9 mouse cellular contexts compared by ENCODE assay signal in the genomic region with DNA sequence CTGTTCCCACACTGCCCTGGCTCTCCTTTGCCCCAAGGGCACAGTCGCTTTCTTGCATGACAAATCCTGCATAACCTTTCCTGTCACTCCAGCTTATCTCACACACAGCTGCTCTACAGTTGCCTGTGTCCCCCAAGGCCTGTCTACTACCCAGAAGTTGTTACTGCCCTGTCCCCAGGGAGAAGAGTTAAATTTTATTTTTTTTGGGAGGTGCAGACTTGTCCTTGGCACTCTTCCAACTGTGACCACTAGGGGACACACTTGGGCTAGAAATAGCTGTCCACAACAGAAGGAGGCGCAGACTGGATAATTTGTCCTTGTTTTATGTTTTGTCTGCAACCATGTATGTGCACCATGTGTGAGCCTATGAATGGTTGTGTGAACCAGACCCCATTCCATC. TPM values are rescaled to one million over a fixed set of nuclear protein-coding genes. Genes with fewer than 3 reads are reported as not detected.
A peak's percentile ranks its signal among the peaks of the same experiment; 100 is the strongest.
DNase-seq lines count a peak whose midpoint lies in the region; ATAC-seq and TF ChIP-seq lines count a peak whose summit lies in the region.
"Had no signal": no experiment of that assay in that cellular context is flagged by ENCODE, and none has a peak within 500 bp of the region (broad histone marks: within the 10 kb centered on the region; RNA-seq: fewer than 3 reads in every experiment).

No protein-coding gene starts in this region.

- H3K4me2 ChIP-seq in lung, embryonic 16.5 days (ENCODE audit: low read depth, low read length) = no peak overlapping the region
- H3K4me2 ChIP-seq: liver, embryonic 15.5 days had no signal

- peak; percentile 78 for TF ChIP-seq CTCF in G1E (IDR thresholded peaks at IDR 0.05; ENCODE audit: low read depth, low read length)

- peaks cover 29% of the 10 kb centered on the region for H3K27me3 ChIP-seq in G1E (ENCODE audit: insufficient read depth, low read length)
- H3K27me3 ChIP-seq in lung, embryonic 16.5 days (ENCODE audit: control insufficient read depth, insufficient read depth, low read depth, low read length) = no peaks in the 10 kb centered on the region
- H3K27me3 ChIP-seq: liver, embryonic 15.5 days had no signal

- no peak for DNase-seq in G1E (ENCODE audit: low spot score)
- peak; percentile 38 to 57 for DNase-seq in cerebellum, postnatal 25 days
- peak; percentile 81 to 83 for DNase-seq in heart, adult 9 months (ENCODE audit: low spot score in 2 of 2)
- peak; percentile 36 for DNase-seq in kidney, adult 11 months
- DNase-seq in ovary, postnatal 36 days (ENCODE audit: low spot score) = peak; percentile 47
- DNase-seq in layer of hippocampus, postnatal 14 days (ENCODE audit: low spot score in 2 of 2) = no peak

- H3K9me3 ChIP-seq in G1E (replicated peaks) = no peaks in the 10 kb centered on the region
- H3K9me3 ChIP-seq in lung, embryonic 16.5 days (ENCODE audit: control insufficient read depth, low read length) = no peaks in the 10 kb centered on the region
- H3K9me3 ChIP-seq: liver, embryonic 15.5 days had no signal

- H3K4me3 ChIP-seq in G1E (ENCODE audit: low read depth, low read length) = no peak overlapping the region
- H3K4me3 ChIP-seq in lung, embryonic 16.5 days (ENCODE audit: low read length) = no peak overlapping the region
- H3K4me3 ChIP-seq: liver, embryonic 15.5 days had no signal

- ATAC-seq in CD4-positive, CD25-positive, alpha-beta regulatory T cell, adult 4 months = peak; percentile 78
- peak; percentile 28; the same call in 1 of the 2 replicates for ATAC-seq in G1E (ENCODE audit: extremely low read depth, insufficient number of reproducible peaks, low FRiP score, poor library complexity, severe bottlenecking)
- peak; percentile 39 for ATAC-seq in lung, embryonic 16.5 days (ENCODE audit: low read depth)

- peaks cover 17% of the 10 kb centered on the region for H3K36me3 ChIP-seq in G1E (replicated peaks)
- no peaks in the 10 kb centered on the region for H3K36me3 ChIP-seq in lung, embryonic 16.5 days (ENCODE audit: control insufficient read depth, insufficient read depth, low read length)
- H3K36me3 ChIP-seq: liver, embryonic 15.5 days had no signal

- peaks cover 15% of the 10 kb centered on the region for H3K4me1 ChIP-seq in G1E (ENCODE audit: insufficient read depth, low read depth, low read length)
- no peaks in the 10 kb centered on the region for H3K4me1 ChIP-seq in lung, embryonic 16.5 days (replicated peaks; ENCODE audit: control insufficient read depth, insufficient read depth, low read length)

- 28% methylated on average over 2 of the region's 2 CpGs for WGBS in lung, embryonic 16.5 days

- no peak overlapping the region for H3K27ac ChIP-seq in lung, embryonic 16.5 days (ENCODE audit: low read length)
- H3K27ac ChIP-seq: liver, embryonic 15.5 days had no signal

- H3K9ac ChIP-seq in lung, embryonic 16.5 days (ENCODE audit: low read length) = no peak overlapping the region
- H3K9ac ChIP-seq: liver, embryonic 15.5 days had no signal

RNA-seq across cellular contexts. Expression of gene Ap1m1, which starts 21.2 kb away (rescaled TPM):
- 100 to 1,000 TPM; 128 to 173 TPM for polyA plus RNA-seq in CD4-positive, CD25-positive, alpha-beta regulatory T cell, adult 4 months (2017; shearing (Covaris generic))
- 49.8 and 62.7 TPM in 2 replicates for total RNA-seq in G1E (2014; fragmentation: Nextera tagmentation)
- total RNA-seq in G1E (2017) = 35.0 and 39.4 TPM in 2 replicates
- 93.8 and 98.3 TPM in 2 replicates for polyA plus RNA-seq in G1E (2012)
- 98.3 and 101 TPM in 2 replicates for polyA plus RNA-seq in lung, embryonic 16.5 days (2015; fragmentation: Nextera tagmentation; extraction: Ambion mirVana)
- total RNA-seq in layer of hippocampus, postnatal 14 days (2021) = 100 to 1,000 TPM in 1 of 2 experiments, 10 to 100 TPM in 1; 98.9 to 106 TPM

RNA-seq across cellular contexts. Expression of gene Fam32a, which starts 41.5 kb away (rescaled TPM):
- polyA plus RNA-seq in CD4-positive, CD25-positive, alpha-beta regulatory T cell, adult 4 months (2017; shearing (Covaris generic)) = 100 to 1,000 TPM; 102 to 130 TPM
- total RNA-seq in G1E (2014; fragmentation: Nextera tagmentation) (17.1 and 20.7 TPM in 2 replicates), G1E (2017) (32.7 and 34.8 TPM in 2 replicates)
- polyA plus RNA-seq in G1E (2012) = 49.4 and 50.9 TPM in 2 replicates
- 76.1 and 78.7 TPM in 2 replicates for polyA plus RNA-seq in lung, embryonic 16.5 days (2015; fragmentation: Nextera tagmentation; extraction: Ambion mirVana)
- total RNA-seq in layer of hippocampus, postnatal 14 days (2021) = 10 to 100 TPM; 52.2 to 56.5 TPM

RNA-seq across cellular contexts. Expression of gene Gm10282, which starts 44.0 kb away (rescaled TPM):
- polyA plus RNA-seq in CD4-positive, CD25-positive, alpha-beta regulatory T cell, adult 4 months (2017; shearing (Covaris generic)) = 10 to 100 TPM in 1 of 2 experiments, 1 to 10 TPM in 1; 7.1 to 12.4 TPM
- total RNA-seq in G1E (2014; fragmentation: Nextera tagmentation) = 66.3 and 84.2 TPM in 2 replicates
- 80.3 and 87.9 TPM in 2 replicates for total RNA-seq in G1E (2017)
- polyA plus RNA-seq in G1E (2012) = 164 and 205 TPM in 2 replicates
- polyA plus RNA-seq in lung, embryonic 16.5 days (2015; fragmentation: Nextera tagmentation; extraction: Ambion mirVana) = 33.3 and 34.5 TPM in 2 replicates
- total RNA-seq in layer of hippocampus, postnatal 14 days (2021) = 10 to 100 TPM in 1 of 2 experiments, 1 to 10 TPM in 1; 9.7 to 10.6 TPM

RNA-seq across cellular contexts. Expression of gene Gm11034, which starts 47.6 kb away (rescaled TPM):
- polyA plus RNA-seq in CD4-positive, CD25-positive, alpha-beta regulatory T cell, adult 4 months (2017; shearing (Covaris generic)) = not detected
- total RNA-seq in G1E (2014; fragmentation: Nextera tagmentation) = not detected in 2 replicates
- not detected in 2 replicates for total RNA-seq in G1E (2017)
- not detected in 2 replicates for polyA plus RNA-seq in G1E (2012)
- not detected in 2 replicates for polyA plus RNA-seq in lung, embryonic 16.5 days (2015; fragmentation: Nextera tagmentation; extraction: Ambion mirVana)
- not detected for total RNA-seq in layer of hippocampus, postnatal 14 days (2021)
- polyA plus RNA-seq: liver, embryonic 15.5 days had no signal

RNA-seq across cellular contexts. Expression of gene Cib3, which starts 48.4 kb away (rescaled TPM):
- under 1 TPM in 1 of 2 experiments, not detected in 1; 0.46 TPM for polyA plus RNA-seq in CD4-positive, CD25-positive, alpha-beta regulatory T cell, adult 4 months (2017; shearing (Covaris generic))
- total RNA-seq in G1E (2014; fragmentation: Nextera tagmentation) (not detected in 2 replicates), G1E (2017) (0.23 TPM in 1 of 2 replicates, not detected in the other)
- not detected in 2 replicates for polyA plus RNA-seq in G1E (2012)
- polyA plus RNA-seq in lung, embryonic 16.5 days (2015; fragmentation: Nextera tagmentation; extraction: Ambion mirVana) = 0.20 TPM in 1 of 2 replicates, not detected in the other
- total RNA-seq in layer of hippocampus, postnatal 14 days (2021) = not detected
- polyA plus RNA-seq: liver, embryonic 15.5 days had no signal

Comparison
In these comparisons a context has a peak if more than half of its experiments do, and no peak if none do; other contexts are left out.
1. ATAC-seq: peak in every context shown above with its lines; median percentile 78 in CD4-positive, CD25-positive, alpha-beta regulatory T cell, adult 4 months; 39 in lung, embryonic 16.5 days; 28 in G1E.
2. DNase-seq: peak in cerebellum, postnatal 25 days (2 of 2), heart, adult 9 months (2 of 2), kidney, adult 11 months (single experiment) and ovary, postnatal 36 days (single experiment); none in G1E (single experiment) and layer of hippocampus, postnatal 14 days (0 of 2).